Mouse (Mus musculus): ENCODE results near the gene Gns.

DNA sequence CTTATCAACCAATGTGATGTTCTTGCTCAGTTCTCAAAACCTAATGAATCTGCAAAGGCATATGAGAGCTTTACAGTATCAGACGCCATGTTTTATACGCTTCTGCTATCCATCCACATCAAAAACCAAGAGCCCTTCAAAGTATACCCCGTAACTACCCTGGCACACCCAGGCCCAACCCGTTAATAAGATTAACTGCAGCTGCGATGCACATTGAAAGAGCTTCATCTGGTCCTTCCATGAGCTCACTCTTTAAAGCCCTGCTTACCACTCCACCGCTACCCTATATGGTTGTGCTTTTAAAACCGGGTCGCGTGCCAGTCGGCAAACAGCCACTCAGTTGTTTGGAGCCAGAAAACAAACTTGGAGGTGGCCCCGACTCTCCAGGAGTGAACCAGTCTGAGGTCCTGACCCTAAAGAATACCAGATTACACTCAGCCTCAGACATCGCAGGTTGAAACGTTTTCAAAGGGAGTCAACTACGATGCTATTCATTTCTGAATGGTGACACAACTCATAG lies 60.7 kb downstream of the Gns start:
- TF ChIP-seq POLR2A (IDR thresholded peaks at IDR 0.05; ENCODE audit: borderline replicate concordance, extremely low read depth, insufficient read depth, insufficient read length, poor library complexity, severe bottlenecking) (no peak), CTCF (IDR thresholded peaks at IDR 0.05; ENCODE audit: borderline replicate concordance, extremely low read depth, insufficient read depth, insufficient read length) (no peak)

Measured in brain, embryonic 14.5 days (tissue).